Mouse (Mus musculus): ENCODE measurements around the gene Klra2.
A peak's percentile ranks its signal among the peaks of the same experiment; 100 is the strongest.
"Not testable (repeated sequence)": the region's sequence is repeated elsewhere in the genome, so short reads cannot be mapped to it uniquely, and the experiment has no call there.

Klra2 gene

GRCm38 (mm10) chr6:131247206-131247605, at the start of gene Klra2:
Gene Klra2, minus strand, starts transcription at chr6:131247362.
- DNase-seq (ENCODE audit: low spot score) = no peak

DNA sequence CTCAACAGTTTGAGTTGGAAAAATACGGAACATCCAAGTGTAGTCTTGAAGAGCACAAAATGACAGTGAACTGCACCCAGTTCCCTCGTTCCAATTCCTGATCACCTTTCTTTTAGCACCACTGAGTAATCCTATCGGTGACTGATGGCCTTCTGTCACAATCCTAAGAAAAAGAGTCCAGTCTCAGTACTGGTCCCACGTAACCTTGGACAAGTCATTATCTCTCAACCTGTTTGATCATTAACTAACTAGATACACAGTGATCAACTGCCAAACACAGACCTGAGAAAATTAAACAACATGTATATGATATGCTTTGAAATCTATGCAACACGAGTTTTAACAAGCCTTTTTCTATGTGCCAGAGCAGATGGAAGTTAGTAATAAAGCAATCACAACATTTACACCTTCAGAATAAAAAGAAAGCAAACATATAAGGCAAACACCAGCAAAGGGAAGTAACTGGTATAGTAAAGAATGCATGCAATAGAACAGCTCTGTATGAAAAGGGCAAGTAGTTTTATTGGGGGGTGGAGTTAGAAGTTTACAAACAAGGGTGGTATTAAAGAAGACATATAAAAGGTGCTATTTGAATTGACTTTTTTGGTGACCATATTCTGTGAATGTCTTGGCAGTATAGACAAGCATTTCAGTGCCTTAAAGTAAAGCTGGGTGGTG, 47.4 kb upstream of the Klra2 start:
- no peak for DNase-seq (ENCODE audit: low spot score)

- DNase-seq (ENCODE audit: low spot score) = no peak
Observed at GRCm38 (mm10) chr6:131293916-131294315, 46.8 kb upstream of the Klra2 start.

GRCm38 (mm10) chr6:131292991-131293788, 46.0 kb upstream of the Klra2 start, which contains the start of gene Magohb:
Gene Magohb, minus strand, starts transcription at chr6:131293244.
- peak; percentile 77 for DNase-seq (ENCODE audit: low spot score)

GRCm38 (mm10) chr6:131292276-131292990, 45.3 kb upstream of the Klra2 start:
- no peak for DNase-seq (ENCODE audit: low spot score)

DNA sequence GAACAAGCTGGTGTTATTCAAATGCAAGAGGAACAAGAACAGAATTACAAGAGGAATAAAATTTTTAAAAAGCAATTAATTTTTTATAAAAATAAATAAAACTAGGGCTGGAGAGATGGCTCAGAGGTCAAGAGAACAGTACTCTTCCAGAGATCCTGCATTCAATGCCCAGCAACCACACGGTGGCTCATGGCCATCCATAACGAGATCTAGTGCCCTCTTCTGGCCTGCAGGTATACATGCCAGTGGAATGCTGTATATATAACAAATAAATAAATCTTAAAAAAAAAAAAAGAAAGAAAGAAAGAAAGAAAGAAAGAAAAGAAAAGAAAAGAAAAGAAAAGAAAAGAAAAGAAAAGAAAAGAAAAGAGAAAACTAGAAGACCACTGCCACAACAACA, 43.3 kb upstream of the Klra2 start:
- peak; percentile 8 for DNase-seq (ENCODE audit: low spot score)

- DNase-seq (ENCODE audit: low spot score) = not testable (repeated sequence)
Observed at GRCm38 (mm10) chr6:131278160-131278559, 31.0 kb upstream of the Klra2 start.

DNA sequence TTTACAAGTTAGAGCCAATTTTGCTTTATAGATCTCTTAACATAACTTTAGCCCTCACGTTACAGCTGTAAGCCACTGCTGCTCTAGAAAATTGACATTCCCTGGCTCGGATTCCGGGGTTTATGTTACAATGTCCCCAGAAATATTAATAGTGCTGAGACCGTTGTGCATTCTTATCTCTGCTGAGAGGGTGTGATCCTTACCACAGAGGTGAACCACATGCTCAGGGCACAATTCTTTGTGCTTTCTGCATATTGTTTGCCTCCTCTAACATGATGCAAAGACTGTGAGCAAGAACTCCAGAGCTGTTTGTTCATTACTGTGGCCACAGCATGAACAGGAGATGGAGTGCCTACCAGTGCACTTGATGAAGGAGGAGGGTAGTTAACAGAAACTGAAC, 29.5 kb upstream of the Klra2 start:
- DNase-seq (ENCODE audit: low spot score) = no peak

GRCm38 (mm10) chr6:131272311-131272710, 25.1 kb upstream of the Klra2 start:
- DNase-seq (ENCODE audit: low spot score) = no peak

DNA sequence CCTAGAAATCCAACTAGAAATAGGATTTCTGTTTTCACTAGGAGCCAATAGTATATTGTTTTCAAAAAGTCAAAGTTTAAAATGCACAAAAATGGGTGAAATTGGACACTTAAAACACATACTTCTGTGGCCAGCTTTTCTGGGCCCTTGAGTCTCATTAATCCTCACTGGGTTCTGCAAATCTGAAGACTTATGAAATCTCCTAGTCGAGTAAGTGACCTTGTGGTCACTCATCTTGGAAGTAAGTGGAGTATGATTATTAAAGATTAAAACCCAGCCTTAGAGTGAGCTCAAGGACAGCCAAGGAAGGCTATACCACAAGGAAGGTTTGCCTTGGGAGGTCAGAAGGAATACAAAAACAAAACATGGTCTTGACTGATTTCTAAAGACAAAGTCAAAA, 23.1 kb upstream of the Klra2 start:
- DNase-seq (ENCODE audit: low spot score) = no peak

GRCm38 (mm10) chr6:131269599-131269998, 22.4 kb upstream of the Klra2 start:
- no peak for DNase-seq (ENCODE audit: low spot score)

GRCm38 (mm10) chr6:131264175-131264574, 17.0 kb upstream of the Klra2 start:
- DNase-seq (ENCODE audit: low spot score) = no peak

DNA sequence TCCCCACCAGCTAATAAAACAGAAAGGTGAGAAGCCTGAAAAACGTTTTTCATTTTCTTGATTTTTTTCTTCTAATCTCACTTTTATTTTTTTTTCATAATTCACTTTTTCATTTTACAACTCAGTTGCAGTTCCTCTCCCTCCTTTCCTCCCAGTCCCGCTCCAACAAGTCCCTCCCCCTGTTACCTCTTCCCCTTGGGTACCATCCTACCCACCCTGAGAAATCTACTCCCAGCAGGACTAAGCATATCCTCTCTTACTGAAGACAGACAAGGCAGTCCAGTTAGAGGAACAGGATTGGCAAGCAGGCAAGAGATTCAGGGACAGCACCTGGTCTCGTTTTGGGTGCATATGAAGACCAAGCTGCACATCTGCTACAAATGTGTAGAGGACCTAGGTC, 15.6 kb upstream of the Klra2 start:
- no peak for DNase-seq (ENCODE audit: low spot score)

DNA sequence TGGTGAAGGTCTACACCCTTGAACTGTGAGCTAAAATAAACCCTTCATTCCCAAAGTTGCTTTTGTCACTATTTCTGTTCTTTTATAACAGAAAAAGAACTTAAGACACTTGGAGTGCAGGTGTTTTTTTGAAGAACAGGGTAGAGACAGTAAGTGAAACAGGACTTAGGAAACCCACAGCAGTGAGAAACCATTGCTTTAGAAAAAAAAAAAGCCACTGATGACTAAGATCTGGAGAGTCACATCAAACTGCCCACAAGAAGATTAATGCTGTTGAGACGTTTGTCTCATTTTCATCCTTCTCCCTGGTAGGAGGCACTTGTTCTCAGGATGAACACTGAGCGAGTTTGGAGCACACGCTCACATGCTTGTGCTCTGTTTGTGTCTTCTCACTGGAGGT, 14.8 kb upstream of the Klra2 start:
- no peak for DNase-seq (ENCODE audit: low spot score)

- no peak for DNase-seq (ENCODE audit: low spot score)
Observed at GRCm38 (mm10) chr6:131245081-131245480, 2.1 kb downstream of the Klra2 start.

Data from T-cell, adult 2 months (primary cell).